Mouse (Mus musculus) CD4-positive helper T cell, adult 2 months (primary cell): ENCODE data around the gene Lyrm1.

Experiments
- DNase-seq: peaks from one replicate; pipeline ENCODE4 v3.0.0-alpha.2; 2012; ENCODE audit warnings: low read depth, missing footprints, low spot score

The Lyrm1 gene

DNA sequence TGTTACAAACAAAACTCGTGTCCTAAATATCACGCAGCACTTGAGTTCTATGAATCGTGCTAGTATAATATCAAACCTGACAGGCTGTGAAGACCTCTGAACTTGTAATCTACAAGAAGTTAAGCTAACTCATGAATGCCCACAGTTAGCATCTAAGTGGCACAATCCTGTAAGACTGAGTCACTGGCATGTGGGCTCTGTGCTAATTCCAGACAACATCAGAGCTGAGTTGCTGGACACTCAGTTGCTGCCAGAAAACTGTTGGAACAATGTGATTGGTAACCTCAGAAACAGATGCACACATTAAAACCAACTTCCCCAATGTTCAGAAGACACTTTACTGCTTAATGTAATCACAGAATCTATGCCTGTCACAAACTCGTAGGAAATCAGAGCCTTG, 7.8 kb upstream of the Lyrm1 start:
- no peak for DNase-seq

DNA sequence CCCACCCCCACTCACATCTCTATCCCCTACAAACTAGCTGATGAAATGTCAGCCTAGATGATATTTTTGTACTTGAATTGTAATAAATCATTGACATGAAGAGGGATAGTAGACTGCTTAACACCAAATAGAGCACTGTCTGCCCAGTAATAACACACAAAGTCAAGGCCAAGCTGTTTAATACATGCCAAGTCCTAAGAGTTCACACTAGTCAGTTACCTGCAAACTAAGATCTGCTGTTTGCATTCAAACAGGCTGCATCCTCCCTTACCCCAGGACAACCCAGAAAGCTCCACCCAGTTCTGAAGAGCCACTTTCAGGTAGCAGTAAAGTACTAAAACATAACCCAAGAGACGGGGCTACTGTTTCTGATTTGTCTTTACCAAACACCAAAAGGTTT, 3.5 kb upstream of the Lyrm1 start:
- DNase-seq = no peak

DNA sequence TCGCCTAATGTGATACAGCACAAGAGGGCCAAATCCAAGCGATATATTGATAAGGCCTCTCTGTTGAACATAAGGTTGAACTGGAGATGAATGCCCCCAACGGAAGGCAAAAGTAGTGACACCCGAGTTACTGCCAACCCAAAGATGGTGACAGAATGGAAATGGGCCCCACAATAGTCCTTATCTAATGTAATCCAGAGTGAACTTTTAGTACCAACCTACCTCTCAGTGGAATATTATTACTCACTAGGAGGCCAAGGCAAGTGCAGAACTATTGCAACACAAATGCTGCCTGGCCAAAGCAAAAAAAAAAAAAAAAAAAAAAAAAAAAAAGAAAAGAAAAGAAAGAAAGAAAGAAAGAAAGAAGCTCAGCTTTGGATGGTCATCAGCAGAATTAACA, 2.9 kb upstream of the Lyrm1 start:
- DNase-seq = no peak

DNA sequence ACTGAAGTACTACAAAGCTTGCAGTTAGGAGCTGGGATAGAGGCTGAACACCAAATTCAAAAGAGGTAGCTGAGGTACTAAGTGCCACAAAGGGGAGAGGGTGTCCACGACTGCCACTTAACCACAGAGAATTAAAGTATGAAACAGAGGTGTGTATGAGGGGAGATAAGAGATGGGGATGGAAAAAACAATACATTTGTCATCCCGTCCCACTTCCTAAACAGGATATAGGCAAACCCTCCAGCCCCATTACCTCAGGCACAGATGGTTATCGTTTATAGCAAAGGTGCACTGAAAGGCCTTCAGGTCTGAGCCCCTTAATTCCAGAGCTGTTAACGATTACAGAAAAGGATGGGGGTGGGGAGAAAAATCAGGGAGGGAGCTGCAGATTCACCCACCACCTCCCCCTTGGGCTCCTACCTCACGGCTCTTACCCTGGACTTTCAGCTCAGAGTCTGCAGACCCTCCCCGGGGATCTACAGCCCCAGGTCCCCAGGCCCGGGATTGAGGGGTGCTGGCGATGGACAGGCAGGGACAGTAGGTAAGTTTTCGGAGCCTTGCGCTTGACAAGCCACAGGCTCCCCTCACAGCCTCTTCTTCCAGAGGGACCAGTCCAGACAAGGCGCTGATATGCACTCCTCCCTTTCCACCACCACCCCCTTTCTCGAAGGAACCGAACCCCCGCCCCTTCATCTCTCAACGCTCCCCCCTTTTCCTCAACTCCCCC, 680 bp upstream of the Lyrm1 start:
- peak; percentile 44 for DNase-seq

DNA sequence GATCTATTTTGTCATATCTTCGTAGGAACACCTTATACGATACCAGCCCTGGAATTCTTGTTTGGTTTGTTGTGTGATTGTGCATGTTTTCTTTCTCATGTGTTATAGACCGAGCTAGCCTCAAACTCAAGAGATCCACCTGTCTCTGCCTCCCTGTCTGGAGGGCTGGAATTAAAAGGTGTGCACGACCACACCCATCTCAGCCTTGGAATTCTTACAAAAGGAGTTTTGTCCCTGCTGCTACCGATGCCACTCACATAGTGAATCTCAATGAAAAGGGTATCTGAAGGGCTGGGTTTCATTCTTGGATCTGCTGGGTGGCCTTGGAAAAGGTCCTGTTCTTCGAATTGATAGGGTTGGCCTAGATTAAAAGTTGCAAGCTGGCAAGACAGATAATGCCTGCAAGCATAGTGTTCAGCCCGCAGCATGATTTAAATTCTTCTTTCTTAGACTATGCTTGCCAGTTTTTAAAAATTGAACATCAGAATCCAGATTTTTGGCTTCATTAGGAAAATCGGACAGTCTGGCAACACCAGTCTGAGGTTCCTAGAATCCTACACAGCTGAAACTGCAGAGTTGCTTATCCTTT, 2.0 kb downstream of the Lyrm1 start:
- no peak for DNase-seq

DNA sequence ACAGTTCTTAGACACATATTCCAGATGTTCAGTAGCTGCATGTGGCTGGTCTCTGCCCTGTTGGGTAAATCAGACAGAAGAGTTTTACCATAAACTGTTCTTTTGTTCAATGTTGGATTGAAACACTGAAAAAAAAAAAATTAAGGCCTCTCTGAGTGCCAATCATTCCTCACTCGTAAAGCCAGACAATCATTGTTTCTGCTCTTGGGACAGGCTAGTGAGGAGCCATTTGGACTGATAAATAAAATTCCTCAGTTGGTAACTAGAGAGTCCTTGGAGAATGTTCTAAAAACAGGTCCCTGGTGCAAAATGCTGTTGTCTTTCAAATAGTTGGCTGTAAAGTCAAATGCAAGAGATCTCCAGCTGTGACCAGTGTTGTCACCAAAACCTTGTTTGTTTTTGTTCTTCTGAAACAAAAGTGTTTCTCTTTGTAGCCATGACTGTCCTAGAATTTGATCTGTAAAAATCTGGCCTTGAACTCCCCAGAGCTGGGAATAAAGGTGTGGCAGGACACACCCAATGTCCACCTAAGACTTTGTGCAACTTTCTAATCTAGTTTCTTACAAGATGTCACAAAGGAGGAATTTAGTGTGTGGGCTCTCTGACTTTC, 2.7 kb downstream of the Lyrm1 start:
- DNase-seq = no peak

DNA sequence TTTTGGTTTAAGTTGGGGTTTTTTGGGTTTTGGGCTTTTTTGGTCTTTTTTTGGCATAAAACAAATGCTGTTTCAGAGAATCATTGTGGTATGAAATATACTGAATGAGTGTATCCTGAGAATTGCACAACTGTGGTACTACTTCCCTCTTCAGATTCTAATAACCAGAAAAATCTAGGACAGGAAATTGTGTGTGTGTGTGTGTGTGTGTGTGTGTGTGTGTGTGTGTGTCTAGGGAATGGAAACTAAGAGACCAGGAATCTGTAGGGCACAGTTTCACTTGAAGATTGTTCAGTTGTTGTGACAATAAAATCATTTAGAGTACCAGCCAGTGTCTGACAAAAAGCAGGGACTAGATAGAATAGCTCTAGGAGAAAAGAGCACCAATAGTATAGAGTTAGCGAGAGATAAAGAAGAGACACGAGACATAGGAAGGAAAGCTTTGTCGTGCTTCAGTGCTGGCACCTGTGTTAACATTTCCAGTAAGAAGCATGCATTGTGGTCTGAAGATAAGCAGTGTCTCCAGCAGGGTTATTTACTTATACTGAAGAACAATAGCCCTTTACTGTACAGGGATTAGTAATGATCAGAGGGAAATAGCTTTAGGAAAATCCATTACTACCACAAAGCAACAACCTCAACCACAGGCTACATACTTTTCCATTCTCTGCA, 3.9 kb downstream of the Lyrm1 start:
- no peak for DNase-seq

DNA sequence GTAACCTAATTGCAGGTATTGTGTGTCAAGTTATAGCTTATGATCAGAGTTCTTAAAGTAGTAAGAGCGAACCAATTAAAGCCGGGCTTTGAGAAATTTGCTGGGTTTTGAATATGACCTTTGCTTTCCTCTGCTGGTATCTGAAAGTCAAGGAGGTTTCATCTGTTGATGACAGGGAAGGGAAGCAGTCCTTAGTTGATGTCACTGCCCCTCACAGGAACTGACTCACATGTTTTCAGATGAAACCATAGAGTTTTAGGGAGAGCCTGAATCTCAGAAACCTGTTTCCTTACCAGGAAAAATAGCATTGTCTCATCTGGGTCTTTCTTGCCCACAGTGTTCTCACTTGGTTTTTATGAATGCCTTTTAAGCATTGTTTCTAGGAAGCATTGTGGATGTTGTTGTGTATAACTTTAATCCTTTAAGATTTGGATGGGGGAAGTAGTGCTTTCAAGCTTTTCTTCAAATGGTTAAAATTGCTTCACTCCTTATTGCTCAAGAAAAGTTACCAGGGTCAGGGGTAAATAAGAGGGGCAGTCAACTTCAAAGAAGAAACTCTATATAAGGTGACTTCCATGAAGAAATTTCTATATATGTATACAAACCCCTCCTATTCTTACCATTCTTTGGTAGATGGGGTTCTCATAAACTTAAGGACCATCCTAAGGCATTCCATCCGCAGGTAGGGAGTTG, 11.0 kb downstream of the Lyrm1 start:
- DNase-seq = no peak

DNA sequence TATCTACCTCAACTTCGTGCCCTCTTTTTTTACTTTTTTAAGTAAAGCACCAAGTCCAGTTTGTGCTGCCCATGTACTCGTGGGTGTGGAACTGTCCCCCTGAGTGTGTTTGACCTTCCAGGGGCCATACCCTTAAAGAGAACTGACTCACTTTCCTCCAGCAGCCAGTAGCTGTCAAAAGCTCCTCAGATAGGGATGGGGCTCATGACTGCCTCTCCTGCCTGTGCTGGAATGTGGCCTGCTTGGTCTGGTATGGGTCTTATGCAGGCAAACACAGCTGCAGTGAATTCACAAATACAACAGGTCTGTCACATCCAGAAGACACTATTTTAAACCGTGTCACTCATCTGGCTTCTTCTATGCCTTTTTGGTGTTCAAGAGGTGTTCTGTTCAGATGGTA, 16.1 kb downstream of the Lyrm1 start:
- DNase-seq = no peak

DNA sequence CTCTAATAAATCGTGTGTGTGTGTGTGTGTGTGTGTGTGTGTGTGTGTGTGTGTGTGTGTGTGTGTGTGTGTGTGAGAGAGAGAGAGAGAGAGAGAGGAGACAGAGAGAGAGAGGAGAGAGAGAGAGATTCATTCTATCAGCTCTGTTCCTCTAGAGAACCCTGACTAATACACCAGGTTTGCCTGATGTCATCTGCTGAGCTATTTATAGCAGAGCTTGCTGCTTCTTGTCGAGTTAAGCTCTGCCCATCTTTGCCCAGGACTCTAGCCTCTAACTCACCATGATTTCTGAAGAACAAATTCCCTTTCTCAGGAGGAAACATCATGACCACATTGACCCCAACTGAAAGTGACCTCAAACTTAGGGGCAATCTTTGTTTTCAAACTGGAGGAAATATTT, 24.8 kb downstream of the Lyrm1 start:
- no peak for DNase-seq

DNA sequence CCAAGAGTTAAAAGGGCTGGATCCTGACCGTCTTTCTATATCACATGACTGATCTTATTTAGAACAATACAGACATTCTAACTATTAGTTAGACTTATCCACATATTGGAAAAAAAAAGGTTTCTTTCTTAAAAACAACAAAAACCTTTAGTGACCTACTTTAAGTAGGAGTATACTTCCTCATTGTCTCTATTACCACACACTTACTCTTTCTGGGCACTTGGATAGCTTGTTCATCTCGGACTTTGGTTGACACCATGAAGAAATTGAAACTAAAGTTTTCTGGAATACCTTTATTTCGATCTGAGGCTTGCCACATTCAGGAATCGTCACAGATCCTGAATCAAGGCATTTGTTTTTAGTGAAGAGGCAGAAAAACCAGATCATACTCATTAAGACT, 25.4 kb downstream of the Lyrm1 start:
- no peak for DNase-seq

DNA sequence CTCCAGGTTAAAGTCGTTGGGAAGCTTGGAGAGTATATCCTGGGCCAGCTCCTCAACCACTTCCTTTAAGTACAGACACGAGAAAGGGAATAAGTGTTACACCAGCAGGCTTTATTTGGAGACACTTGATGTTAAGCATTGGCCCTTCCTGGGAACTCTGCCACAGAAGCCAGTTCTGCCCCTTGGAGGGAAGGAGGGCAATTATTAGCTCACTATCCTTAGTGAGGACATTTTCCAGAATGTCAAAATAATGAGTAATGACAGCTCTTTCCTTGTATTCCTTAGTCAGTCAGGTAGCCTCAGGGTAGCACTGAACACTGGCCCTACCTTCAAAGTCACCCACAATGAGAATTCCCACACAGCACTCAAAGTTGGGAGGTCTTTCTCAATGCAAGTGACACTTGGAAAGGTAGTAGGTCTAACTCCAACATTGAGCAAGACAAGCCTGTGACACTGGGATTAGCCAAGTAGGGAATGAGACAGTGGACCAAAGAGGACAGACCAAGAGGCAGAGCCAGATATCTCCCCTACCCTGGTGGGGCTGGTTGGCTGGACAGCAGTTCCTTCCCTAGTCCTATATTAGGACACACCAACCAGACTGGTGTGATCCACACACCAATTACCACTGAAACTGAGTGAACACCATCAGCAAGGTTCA, 33.3 kb downstream of the Lyrm1 start:
- no peak for DNase-seq

DNA sequence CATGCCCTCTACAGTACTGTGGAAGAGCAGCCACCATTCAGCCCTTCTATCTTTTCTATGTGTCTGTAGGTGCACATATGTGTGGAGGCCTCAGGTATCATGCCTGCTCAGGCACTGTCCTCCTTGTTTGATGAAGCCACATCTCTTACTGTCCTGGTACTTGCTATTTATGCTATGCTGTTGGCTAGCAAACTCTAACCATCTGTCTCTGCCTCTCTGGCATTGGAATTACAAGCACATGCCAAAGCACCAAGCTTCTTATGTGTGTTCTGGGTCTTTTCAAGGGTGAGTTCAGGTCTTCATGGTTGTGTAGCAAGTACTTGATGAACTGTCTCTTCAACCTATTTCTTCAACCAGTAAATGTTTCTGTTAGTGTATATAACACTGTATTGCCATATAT, 40.7 kb downstream of the Lyrm1 start:
- DNase-seq = no peak

DNA sequence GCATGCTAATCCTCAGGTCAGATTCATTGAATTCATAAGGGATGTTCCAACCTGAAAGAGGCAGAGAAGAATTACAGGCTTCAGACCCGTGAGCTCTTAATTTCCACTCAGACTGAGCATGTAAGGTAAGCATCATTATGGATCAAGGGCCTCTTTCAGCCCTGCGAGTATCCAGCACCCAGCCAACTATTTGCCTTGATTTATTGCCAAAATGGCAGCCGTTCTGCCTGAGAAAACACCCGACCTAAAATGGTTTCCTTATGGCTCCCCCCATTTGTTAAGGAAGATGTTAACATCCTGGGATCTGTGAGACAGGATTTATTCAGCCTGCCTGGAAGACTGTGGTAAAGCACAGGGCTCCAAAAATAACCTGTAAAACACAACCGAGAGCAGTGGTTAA, 41.4 kb downstream of the Lyrm1 start:
- no peak for DNase-seq

DNA sequence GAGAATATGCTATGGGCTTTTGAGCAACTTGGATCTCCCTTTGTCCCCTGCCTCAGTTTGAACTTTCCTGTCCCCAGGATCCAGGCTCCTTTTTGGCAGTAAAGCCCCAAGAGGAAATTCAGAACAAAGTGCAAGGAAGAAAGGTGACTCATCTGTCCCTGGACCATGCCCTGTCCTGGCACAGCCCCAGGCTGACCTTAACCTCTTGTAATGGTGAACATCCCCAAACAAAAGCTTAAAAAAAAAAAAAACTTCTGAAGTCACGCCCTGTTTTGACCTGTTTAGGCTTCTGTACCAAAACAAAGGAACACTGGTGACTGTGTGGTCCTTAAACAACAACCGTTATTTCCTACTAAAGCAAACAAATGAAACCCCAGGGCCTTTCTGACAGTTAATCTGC, 45.9 kb downstream of the Lyrm1 start:
- no peak for DNase-seq

DNA sequence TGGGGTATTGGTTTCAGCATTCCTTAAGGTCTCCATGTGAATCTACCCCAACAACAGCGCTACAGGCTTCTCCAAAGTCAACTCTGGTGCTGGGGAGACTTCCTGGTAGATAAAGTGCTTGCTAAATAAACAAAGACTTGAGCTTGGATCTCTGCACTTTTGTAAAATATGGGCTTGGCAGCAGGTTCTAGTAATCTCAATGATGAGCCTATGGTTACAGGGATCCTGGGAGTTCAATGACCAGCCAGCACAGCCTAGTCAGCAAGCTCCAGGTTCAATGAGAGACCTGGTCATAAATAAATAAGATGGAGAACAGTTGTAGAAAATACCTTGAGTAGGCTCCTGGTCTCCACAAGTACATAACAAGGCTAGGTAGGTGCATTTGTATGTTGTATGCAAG, 58.4 kb downstream of the Lyrm1 start:
- no peak for DNase-seq

DNA sequence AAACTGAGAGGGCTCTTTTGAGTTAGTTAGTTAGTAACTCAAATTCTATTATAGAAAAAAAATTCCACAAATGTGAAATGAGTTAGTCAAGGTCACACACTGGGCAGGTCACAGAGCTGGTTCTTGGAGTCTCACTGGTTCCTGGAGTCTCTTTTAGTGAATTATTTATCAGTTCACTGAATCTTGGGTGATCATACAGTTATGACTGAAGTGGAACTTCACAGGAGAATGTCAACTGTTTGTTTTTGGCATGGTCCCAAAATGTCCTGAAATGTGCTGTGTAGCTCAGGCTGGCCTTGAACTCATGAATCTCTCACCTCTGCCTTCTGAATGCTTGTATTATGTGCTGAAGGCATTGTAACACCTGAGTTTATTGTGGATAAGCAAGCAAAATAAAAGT, 61.8 kb downstream of the Lyrm1 start:
- no peak for DNase-seq

DNA sequence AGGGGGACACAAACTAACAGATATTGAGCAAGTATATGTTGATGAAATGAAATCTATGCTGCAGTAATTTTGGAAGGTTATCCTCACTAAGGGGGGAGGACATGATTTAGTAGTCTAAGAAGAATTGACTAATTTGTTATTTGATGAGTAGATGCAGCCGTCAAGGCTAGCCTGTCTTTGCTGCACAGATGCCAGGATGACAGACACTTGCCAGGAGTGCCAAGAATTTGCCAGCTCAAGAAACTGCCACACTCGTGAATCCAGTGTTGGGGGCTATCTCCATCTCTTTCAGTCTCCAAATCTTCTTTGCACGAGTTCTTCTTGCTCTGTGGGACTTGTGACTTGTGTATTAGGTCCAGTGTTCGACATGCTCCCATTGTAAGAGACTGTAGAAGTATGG, 63.4 kb downstream of the Lyrm1 start:
- no peak for DNase-seq

DNA sequence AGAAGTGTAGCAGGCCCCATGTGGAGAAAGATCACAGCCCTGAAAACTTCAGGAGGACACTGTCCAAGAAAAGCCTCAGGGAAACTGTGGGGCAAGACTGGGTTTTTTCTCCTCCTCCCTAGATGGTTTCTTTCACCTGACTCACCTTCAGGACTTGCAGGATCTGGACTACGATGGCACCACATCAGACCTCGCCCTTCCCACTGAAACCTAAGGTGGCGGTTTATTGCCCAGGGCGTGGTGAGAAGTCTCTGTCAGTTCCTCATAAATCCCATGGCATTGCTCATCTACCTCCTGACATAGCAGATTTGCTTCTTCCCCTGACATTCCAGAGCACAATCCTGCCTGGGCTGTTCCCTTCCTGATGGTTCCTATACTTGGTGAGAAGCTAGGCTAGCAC, 63.8 kb downstream of the Lyrm1 start:
- no peak for DNase-seq

DNA sequence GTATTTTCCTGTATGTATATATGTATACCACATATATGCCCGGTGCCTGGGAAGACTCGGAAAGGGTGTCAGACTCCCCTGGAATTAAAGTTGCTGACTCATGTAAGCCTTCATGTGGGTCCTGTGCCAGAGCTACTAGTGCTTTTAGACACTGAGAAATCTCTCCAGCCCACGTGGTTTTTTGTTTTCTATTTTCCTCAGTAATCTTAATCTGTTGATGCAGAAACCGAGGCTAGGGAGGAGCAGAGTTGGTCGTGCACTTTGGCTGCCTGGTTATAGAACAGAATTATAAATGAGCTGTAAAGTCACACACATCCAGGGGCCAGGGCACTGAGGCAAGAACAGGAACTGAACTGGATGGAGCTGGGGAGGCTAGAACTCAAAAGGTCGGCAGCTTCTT, 64.3 kb downstream of the Lyrm1 start:
- DNase-seq = no peak

DNA sequence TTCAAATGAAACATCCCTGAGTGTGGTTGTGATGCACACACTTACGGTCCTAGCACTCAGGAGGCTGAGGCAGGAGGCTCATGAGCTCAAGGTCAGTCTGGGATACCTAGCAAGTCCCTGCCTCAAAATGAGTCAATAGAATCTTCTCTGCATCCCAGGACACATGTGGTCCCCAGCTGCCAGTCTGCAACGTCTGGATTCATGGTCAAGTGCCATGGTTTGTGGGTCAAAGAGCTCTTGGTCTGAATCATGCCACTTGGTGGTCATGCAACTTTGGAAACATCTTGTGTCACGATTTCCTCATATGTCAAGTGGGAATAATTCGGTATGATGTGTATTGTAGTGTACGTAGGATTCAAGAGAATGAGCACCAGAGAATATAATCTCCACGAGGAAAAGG, 64.9 kb downstream of the Lyrm1 start:
- no peak for DNase-seq

DNA sequence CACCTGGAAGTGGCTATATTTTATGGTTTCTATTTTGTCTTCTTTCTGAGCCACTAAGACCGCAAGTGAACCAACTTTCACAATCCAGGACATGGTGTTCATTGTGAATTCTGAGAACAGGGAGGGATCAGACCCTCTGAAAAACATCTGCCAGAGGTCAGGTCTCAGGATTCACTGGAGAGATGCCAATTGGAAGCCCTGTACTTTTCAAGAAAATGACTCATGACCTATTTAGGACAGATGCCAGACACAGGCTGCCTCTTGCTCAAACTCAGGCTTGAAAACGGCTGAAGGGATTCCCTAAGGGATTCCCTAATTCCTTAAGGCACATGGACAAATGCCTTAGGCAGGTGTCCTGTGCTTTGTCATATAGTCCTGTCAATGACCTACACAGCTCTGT, 65.4 kb downstream of the Lyrm1 start:
- no peak for DNase-seq
